Mouse (Mus musculus) kidney, postnatal 10 days (tissue): ENCODE measurements around the gene Set.

Experiments
- DNase-seq: peaks from one replicate; pipeline ENCODE4 v3.0.0; 2021; ENCODE audit warnings: mixed read lengths

Gene Set

DNA sequence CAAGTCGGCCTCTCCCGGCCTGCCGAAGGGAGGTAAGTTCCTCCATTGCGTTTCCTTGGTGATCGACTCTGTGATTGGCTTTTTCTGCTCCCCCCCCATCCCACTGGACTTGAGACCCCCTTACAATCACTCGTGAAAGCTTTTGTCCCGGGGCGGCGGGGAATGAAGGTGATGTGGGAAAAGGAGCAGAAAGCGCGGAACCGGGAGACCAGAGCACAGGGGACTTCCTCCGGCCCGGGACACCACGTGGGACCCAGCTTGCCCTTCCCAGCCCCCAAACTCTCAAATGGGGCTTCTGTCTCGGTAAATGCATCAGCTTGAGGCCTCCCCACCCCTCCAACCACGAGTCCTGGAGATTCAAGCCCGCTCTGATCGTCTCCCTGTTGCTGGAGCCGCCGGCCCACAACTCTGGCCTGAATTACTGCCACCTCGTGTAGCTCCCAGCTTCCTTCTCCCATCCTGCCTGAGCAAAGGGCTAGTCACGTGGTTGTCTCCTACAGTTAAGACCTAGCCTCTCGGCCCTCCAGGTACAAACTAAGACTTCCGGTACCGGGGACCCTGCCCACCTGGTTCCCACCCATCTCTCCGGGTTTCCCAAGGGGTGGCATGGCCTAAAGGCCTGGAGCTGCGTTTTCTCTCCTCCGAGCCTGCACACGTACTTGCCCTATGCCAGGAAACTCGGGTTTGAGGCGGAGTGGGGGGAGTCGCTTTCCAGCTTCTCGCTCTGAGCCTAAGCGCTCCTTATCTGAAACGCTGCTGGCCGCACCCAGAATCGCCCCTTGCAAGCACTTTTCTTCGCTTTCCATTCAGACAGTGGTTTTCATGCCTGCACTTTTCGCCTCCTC, 5.3 kb downstream of the Set start:
- DNase-seq: peak; percentile 73

DNA sequence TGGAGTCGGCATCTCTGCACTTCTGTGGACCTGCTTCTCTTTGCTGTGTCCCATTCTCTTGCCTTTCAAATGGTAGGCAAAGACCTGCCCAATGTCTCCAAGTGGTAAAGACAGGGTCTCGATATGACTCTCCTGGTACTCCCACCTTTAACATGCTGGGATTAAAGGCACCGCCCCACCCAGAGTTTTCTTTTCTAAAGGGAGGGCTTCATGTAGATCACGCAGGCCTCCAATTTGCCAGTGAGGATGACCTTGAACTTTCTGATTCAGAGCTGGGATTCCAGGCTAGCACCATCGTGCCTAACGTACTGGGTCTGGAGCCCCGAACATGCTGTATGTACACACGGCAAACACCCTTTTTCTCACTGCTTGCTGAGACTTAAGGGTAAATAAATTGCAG, 6.1 kb downstream of the Set start:
- DNase-seq: no peak

DNA sequence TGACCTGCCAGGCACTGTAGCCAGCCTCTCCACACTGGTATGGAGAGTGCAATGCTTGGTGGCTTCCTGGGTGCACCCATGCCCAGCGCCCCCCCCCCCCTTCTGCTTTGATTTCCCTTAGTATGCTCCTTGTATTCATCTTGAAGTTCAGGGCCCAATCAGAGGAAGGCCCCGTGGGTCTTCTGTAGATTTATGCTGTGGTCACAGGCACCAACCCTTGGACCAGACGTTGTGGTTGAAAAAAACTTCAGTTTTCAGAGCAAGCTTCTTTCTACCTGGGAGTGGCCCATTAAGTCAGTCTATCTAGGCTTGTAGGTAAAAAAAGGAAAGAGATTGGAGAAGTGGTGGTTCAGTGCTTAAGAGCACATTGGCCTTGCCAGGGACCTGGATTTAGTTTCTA, 6.6 kb downstream of the Set start:
- DNase-seq: no peak

DNA sequence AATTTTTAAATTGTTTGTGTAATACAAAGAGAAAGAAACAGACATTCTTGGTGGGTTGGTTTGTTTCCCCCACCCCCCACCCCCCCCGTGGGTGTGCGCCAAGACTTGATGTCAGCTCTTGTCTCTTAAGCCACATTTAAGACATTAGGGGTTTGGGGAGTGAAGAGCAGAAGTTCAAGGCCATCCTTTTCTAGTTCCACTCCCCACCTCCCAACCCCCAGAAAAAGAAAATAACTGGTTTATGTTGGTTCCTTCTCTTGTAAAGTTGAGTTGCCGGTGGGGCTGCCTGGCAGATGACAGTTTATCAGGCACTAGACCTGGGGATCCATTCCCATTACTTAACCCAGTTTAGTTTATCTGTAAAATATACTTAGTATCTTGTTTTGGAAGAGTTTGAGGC, 7.1 kb downstream of the Set start:
- DNase-seq: no peak

DNA sequence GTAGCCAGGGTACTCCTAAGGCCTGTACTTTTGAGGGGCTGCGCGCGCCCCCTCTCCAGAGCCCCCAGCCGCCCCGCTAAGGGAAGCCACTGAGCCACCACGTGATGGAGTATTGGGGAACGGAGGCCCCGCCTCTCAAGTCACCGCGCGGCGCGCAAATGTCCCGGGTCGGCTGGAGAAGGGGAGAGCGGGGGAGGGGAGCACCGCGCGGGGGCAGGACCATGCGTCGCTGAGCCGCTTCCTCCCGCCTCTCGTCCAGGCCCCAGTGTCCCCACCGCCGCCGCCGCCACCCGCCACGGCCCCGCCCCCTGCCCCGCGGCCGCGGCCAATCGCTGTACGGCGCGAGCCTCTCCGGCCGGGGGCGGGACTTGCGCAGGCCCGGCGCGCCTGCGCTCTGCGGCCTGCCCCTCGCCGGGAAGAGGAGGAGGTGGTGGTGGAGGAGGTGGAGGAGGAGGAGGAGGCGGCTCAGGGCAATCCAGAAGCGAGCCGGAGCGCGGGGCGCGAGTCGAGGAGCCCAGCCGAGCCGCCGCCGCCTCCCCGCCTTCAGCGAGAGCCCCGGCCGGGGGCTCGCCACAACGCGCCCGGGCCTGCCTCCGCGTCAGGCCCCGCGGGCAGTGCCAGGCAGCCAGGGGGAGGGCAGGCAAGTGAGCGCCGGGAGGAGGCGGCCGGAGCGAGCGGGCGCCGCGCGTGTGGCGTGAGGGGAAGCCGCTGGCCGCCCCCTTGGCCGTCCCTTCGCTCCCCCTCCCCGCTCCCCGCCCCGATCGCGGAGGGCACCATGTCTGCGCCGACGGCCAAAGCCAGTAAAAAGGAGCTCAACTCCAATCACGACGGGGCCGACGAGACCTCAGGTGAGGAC, 9.1 kb downstream of the Set start:
- DNase-seq: peak; percentile 98

DNA sequence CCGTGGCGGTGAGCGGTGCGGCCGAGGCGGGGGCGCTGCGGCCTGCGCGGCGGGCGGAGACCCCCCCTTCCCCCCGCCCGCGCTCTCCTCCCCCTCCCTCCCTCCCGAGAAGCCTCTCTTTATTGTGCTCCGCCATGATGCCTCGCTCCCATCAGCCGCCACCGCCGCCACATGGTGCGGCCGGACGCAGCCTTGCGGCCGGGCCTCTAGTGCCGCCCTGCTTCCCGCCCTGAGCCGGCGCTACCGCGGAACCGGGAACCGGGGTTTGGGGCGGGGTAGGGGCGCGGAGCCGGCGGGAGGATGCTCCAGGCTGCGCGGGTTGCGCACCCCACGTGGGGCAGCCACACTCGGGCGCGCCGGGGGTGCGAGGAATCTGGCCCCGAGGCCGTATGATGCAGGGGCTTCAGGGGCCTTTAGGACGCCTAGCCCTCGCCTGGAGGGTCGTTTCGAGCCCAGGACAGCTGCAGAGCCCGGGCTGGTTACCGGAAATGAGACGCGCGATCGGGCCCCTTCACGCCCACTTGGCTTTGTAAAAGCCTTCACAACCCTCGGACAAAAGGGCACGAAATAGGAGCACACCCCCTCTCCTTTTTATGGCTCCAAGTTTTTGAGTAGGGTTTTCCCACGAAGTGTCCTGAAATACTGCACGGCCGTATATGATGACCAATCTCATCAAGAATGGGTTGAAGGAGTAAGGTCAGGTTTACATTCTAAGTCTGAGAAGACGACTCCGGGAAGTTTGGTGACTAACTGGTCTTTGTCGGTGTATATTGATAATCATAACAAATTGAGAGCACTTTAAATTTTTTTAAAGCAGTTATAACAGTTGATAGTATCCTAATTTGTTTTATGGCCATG, 10.1 kb downstream of the Set start:
- peak; percentile 66 for DNase-seq

DNA sequence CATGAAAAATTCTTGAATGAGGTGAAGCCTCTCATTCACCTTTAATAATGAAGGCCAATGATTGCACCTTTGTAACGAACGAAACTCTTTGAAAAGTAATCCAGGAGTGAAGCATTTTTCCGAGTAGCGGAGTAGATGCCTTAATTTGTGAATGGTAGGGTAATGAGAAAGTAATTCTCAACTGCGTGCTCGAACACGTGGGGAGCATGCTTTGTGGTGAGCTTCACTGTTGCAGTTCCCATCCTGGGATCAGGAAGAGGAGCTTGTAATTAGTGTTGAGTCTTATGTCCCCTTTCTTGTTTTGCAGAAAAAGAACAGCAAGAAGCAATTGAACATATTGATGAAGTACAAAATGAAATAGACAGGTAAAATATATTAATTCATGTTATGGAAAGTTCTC, 10.8 kb downstream of the Set start:
- no peak for DNase-seq

DNA sequence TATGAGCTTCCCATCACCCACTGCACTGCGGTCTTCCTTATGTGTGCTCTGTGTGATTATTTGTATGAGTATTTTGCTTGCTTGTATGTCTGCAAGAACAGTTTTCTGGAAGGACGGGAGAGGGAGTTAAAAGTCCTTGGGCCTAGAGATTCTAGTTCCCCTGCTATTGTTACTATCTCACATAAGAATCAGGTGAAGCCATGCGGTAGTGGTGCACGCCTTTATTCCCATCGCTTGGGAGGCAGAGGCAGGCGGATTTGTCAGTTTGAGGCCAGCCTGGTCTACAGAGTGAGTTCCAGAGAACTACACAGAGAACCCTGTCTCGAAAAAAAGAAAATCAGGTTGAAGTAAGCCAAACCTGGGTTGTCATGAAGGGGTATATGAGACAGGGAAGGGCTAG, 15.7 kb downstream of the Set start:
- no peak for DNase-seq

DNA sequence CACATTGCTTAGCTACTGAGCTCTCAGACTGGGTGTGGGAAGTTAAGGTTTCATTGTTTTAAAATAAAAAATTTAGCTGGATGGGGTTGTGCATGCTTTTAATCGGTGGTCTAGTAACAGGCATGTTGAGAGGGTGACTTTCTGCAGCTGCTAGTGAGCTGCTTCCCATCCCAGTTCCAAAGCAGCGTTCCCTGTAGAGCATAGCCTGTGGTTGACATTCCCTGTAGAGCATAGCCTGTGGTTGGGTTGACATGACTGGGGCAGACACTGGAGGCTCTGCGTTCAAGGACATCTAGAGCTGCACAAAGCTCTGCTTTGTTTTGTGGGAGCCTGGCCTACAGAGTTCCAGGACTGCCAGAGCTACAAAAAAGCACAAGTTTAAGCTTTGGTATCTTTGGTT, 16.1 kb downstream of the Set start:
- DNase-seq: no peak

DNA sequence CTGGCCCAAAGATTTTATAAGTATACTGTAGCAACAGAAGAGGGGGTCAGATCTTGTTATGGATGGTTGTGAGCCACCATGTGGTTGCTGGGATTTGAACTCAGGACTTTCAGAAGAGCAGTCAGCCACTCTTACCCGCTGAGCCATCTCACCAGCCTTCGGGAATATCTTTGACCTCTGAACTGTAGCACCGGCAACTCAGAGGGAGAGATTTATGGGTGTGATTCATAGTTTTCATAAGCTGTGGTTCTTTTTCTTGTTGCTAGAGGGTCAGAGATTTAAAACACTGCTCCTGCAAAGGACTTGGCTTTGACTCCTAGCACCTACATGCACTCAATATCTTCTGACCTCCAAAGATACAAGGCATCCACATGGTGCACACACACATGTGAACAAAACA, 18.4 kb downstream of the Set start:
- no peak for DNase-seq

DNA sequence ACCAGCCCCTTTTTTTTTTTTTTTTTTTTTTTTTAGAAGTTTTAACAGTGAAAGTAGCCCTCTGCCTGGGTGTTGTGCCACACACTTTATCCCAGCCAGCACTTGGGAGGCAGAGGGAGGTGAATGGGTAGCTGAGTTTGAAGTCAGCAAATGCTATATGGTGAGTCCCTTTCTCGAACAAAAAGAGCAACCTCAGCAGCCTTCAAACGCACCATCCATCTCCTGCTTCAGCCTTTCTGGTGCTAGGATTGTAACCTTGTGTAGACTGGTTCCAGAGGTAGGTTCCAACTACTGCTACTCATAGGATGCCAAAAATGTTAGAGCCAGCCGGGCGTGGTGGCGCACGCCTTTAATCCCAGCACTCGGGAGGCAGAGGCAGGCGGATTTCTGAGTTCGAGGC, 19.3 kb downstream of the Set start:
- DNase-seq: no peak

DNA sequence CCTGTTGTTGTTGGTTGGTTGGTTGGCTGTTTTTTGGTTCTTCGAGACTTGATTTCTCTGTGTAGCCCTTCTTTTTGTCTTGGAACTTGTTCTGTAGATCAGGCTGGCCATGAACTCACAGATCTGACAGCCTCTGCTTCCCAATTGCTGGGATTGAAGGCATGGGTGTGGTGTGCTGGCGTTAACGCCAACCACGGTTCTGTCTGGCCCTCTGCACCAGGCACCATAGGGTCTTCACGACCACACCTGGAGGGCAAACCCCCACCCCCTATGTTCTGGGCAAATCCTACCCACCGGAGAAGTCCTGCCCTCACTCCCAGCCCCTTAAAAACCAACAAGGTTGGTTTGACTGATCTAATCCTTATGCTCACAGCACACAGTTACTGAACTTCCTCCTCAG, 19.8 kb downstream of the Set start:
- DNase-seq: peak; percentile 9

DNA sequence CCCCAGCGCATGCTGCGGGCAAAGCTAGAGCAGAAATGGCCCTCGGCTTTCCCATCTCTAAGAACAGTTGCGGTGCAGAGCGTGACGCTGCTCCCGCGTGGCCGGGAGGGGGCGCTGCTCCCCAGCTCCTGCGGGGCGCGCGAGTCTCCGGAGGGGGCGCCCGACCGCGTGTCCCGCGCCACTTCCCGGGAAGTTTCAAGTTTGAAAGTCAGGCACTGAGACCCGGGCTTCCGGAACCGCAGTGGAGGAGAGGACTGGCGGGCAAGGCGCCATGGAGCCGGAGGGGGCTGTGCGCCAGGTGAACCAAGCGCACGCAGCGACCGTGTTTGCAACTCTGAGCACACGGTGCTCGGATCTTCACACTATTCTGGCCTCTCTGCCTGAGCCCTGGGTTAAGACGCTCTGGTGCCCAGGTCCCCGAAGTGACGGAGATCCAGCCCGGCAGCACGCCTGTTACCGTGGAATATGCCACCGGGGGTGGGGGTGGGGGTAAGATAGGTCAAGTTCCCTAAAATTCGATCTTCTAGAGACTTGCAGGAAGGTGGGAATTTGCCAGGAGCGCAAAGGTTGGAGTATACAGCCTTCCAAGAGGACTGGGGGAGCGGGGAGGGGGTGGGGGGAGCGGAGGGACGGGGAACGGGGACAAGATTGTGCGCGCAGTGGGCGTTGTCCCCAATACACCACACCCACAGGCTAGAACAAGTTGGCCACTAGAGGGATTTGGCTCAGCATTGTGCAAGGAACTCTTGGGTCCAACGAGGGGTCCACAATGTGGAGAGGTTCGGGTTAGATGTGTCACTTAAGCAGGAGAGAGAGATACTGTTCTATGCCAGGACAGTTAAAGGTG, 20.5 kb downstream of the Set start, which contains the start of gene Pkn3:
Gene Pkn3, plus strand, starts transcription at position 183 of the 847 bp plus-strand sequence.
- peak; percentile 93 for DNase-seq

DNA sequence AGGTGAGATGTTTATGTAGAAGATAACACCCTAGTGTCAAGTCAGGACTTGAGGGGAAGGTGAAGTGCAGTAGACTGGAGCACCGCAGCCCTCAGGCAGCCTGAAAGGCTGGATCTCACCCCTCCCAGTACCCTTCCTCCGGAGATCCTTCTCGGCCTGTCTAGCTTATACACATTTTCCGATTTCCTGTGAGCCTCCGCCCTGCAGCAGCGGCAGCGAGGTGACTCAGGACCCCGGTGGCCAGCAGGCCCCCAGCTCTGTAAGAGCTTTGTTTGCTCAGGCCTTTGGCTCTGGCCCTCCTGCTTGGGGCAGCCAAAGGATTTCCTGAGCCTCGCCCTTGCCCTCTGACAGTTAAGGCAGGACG, 21.2 kb downstream of the Set start:
- DNase-seq: peak; percentile 54

DNA sequence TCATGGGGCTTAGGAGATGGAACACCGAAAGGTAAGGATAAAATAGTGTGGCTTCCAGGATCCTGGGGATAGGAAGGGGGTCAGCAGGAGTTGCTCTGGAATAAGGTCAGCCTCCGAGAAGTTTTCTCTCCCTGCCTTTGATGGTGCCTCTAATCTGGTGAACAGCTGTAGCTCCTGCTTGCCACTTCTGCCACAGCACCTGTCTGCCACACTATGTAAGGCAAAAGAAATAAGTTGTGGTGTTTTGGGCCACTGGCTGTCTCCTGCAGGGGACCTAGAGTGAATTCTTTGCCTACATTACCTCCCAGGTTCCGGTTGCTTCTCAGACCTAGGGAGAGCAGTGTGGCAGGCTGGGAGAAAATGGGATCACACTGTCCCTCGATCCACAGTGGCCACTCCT, 21.6 kb downstream of the Set start:
- DNase-seq: no peak

DNA sequence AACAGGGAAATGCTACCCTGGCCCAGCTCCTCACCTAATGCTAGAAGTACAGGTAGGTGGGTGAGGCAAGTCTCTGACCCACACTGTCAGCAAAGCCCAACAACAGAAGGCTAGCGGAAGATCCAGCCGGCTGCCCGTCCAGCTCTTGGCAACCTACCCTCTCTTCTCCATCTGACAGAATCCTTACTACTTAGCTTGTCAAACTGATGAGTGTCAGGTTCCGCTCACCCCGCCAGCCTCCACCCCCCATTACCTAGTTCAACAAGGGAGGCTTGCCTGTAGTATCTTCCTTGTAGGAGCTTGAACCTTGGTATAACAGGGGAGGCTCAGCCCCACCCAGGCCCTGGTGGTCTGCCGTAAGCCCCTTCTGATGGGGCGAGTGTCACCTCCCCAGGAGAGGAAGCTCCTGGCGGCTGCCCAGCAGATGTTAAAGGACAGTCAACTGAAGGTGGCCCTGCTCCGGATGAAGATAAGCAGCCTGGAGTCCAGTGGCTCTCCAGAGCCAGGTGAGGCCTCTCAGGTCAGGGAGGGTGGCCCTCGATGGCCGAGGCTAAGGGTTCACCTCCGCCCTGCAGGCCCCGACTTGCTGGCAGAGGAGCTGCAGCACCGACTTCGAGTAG, 23.1 kb downstream of the Set start:
- peak; percentile 14 for DNase-seq

DNA sequence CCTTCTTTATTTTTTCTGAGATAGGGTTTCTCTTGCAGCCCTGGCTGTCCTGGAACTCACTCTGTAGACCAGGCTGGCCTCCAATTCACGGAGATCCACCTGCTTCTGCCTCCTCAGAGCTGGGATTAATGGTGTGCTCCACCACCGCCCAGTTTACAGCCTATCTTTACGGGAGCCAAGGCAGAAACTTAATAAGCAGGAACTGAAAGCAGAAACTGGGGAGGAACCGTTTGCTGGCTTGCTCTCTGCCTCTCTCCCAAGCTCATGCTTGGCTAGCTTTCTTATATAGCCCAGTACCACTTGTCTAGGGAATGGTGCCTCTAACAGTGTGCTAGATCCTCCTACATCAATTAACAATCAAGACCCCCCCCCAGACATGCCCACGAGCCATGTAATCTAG, 26.9 kb downstream of the Set start:
- DNase-seq: no peak

DNA sequence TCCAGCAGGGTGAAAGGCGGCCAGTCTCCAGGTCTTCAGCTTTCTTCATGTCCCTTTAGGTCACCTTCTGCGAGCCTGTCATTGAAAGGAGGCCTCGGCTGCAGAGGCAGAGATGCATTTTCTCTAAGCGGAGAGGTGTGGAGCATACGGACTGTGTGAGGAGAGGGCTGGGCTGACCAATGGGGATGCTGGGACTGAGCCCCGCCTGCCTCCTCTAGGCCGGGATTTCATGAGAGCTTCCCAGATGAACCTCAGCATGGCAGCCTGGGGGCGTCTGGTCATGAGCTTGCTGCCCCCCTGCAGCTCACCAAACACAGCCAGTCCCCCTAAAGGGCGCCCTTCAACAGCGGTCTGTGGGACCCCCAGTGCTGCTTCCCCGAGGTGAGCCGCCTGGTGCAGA, 27.5 kb downstream of the Set start:
- no peak for DNase-seq

DNA sequence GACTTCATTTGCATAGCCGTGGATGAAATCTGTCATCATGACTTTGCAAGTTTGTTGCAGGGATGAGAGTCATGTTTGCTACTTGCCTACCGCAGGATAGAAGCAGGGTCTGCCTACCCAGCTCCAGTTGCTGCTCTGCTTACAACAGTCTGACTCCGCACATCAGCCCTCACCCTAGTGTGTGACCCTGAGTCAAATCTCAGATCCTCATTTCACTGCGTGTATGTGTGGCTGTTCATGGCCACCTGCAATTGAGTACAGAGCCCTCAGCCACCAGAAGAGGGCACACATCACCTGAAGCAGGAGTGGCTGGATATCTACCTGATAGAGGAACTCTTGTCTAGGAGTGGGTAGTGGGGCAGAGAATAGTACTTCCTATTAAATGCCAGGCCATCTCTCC, 30.1 kb downstream of the Set start:
- DNase-seq: no peak

DNA sequence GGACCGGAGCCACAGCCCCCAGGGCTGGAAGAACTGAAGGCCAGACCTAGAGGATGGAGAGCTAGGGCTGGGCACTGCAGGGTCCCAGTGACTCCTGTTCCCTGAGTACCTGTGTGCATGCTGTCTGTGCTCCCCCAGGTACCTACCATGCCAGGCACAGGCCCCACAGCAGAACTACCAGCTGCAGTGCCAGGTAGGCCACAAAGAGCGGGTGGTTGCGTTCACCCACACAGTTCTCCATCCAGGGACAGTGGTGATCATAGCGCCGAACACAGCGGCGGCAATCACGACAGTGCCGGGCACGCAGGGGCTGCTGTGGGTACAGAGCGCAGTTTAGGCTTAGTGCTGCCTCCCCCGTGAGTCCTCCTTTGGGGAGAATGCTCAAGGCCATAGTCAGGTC, 34.3 kb downstream of the Set start:
- no peak for DNase-seq

DNA sequence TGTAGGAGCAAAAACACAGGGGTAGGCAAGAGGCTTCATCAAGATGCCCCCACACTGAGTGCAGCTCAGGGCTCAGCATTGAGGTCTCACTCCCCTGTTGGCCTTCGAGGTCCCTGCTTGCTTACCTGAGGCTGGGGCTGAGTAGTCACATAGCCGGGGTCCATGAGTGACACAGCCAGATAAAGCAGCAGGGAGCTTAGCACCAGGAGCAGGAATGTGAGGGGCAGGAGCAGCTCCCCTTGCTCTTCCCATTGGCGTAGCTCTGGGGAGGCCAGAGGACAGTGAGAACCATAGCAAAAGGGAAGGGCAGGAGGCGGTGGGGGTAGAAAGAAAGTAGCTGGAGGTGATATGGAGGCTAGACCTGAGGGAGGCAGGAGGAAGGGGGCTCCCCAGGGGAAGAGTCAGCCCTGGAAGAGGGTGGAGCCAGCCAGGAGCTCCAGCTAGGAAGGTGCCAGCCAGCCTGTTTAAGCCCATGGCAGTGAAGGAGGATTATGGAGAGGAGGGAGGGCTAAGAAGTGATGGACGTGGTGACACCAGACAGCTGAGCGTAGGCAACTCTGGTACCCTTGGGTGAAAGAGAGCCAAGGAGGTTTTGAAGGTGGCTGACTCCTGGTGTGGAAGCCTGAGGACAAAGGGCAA, 35.2 kb downstream of the Set start:
- DNase-seq: no peak
